Mouse (Mus musculus): ENCODE data around the gene Itprip. TPM values are rescaled to one million over a fixed set of nuclear protein-coding genes. Genes with fewer than 3 reads are reported as not detected.

The Itprip gene
- polyA plus RNA-seq, 1 experiment from 2014 or later, result 2.8 TPM

DNA sequence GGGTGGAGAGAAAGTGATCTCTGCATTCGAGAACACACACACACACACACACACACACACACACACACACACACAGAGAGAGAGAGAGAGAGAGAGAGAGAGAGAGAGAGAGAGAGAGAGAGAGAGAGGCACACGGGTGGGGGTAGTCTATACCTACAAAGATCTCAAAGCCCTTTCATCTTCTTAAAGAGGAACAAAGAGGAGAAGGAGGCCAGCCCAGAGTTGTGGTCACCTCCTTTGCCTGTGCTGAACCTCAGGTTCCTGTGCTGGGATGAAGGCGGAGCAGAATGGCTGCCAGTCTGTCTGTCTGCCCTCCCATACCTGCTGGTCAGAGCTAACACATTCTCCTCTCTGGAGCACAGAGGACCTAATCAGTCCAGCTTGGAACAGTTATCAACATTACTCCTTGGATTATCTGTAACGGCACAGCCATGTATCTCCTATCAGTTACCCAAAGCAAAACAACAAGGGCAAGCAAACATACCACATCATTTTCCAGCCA, 8.9 kb downstream of the Itprip start:
- no peak for ATAC-seq
- no peaks in the 10 kb centered on the region for H3K27me3 ChIP-seq (ENCODE audit: insufficient read depth, low read length)
- peaks cover 8% of the 10 kb centered on the region; the same call in 1 of the 2 replicates for H3K36me3 ChIP-seq (replicated peaks; ENCODE audit: insufficient read depth, low read length)
- peak overlapping the region; percentile 66 for H3K27ac ChIP-seq (ENCODE audit: low read depth)
- no peak for DNase-seq
- TF ChIP-seq EP300 (IDR thresholded peaks at IDR 0.05; ENCODE audit: low read depth) (no peak), CTCF (IDR thresholded peaks at IDR 0.05; ENCODE audit: low read depth) (no peak)
- H3K4me3 ChIP-seq (ENCODE audit: low read depth, low read length), result 0 out of 2 replicates have a peak overlapping the region, but pooled peaks have one; percentile 7
- H3K9ac ChIP-seq (replicated peaks), result no peak overlapping the region
- 19% methylated on average over 4 of the region's 4 CpGs for WGBS (ENCODE audit: insufficient replicate concordance)
- no peaks in the 10 kb centered on the region for H3K9me3 ChIP-seq (ENCODE audit: low read length)
- peaks cover 14% of the 10 kb centered on the region for H3K4me1 ChIP-seq (ENCODE audit: insufficient read depth)
- peak overlapping the region; percentile 53 for H3K4me2 ChIP-seq (ENCODE audit: low read depth, low read length)

GRCm38 (mm10) chr19:47909387-47910116, 9.5 kb downstream of the Itprip start:
- DNase-seq, result no peak
- peaks cover 8% of the 10 kb centered on the region; the same call in 1 of the 2 replicates for H3K36me3 ChIP-seq (replicated peaks; ENCODE audit: insufficient read depth, low read length)
- no peak overlapping the region for H3K9ac ChIP-seq (replicated peaks)
- H3K4me3 ChIP-seq (ENCODE audit: low read depth, low read length), result peak overlapping the region; percentile 7; the same call in 1 of the 2 replicates
- no peaks in the 10 kb centered on the region for H3K27me3 ChIP-seq (ENCODE audit: insufficient read depth, low read length)
- peak overlapping the region; percentile 53 for H3K4me2 ChIP-seq (ENCODE audit: low read depth, low read length)
- WGBS (ENCODE audit: insufficient replicate concordance), result 14% methylated on average over 10 of the region's 10 CpGs
- no peak for TF ChIP-seq CTCF (IDR thresholded peaks at IDR 0.05; ENCODE audit: low read depth)
- no peak for TF ChIP-seq EP300 (IDR thresholded peaks at IDR 0.05; ENCODE audit: low read depth)
- H3K27ac ChIP-seq (ENCODE audit: low read depth), result peak overlapping the region; percentile 62
- no peak for ATAC-seq
- H3K4me1 ChIP-seq (ENCODE audit: insufficient read depth), result peaks cover 16% of the 10 kb centered on the region
- no peaks in the 10 kb centered on the region for H3K9me3 ChIP-seq (ENCODE audit: low read length)

GRCm38 (mm10) chr19:47908961-47909371, 10.1 kb downstream of the Itprip start:
- Histone ChIP-seq H3K27ac (ENCODE audit: low read depth) (no peak overlapping the region), H3K9me3 (ENCODE audit: low read length) (no peaks in the 10 kb centered on the region), H3K4me2 (ENCODE audit: low read depth, low read length) (no peak overlapping the region; the same call in 1 of the 2 replicates), H3K36me3 (replicated peaks; ENCODE audit: insufficient read depth, low read length) (peaks cover 8% of the 10 kb centered on the region; the same call in 1 of the 2 replicates), H3K27me3 (ENCODE audit: insufficient read depth, low read length) (no peaks in the 10 kb centered on the region), H3K4me1 (ENCODE audit: insufficient read depth) (peaks cover 16% of the 10 kb centered on the region), H3K4me3 (ENCODE audit: low read depth, low read length) (no peak overlapping the region), H3K9ac (replicated peaks) (no peak overlapping the region)
- ATAC-seq (no peak), DNase-seq (no peak)
- no peak for TF ChIP-seq CTCF (IDR thresholded peaks at IDR 0.05; ENCODE audit: low read depth)
- no peak for TF ChIP-seq EP300 (IDR thresholded peaks at IDR 0.05; ENCODE audit: low read depth)
- WGBS (ENCODE audit: insufficient replicate concordance), result 32% methylated on average over 6 of the region's 6 CpGs

- H3K27me3 ChIP-seq (ENCODE audit: insufficient read depth, low read length), result no peaks in the 10 kb centered on the region
- TF ChIP-seq EP300 (IDR thresholded peaks at IDR 0.05; ENCODE audit: low read depth) (peak; percentile 43; the same call in 1 of the 2 replicates), CTCF (IDR thresholded peaks at IDR 0.05; ENCODE audit: low read depth) (no peak)
- WGBS (ENCODE audit: insufficient replicate concordance), result 84% methylated on average over 9 of the region's 9 CpGs
- ATAC-seq (0 out of 2 replicates have a peak, but pooled peaks have one; percentile 13), DNase-seq (no peak)
- H3K4me1 ChIP-seq (ENCODE audit: insufficient read depth), result peaks cover 18% of the 10 kb centered on the region
- H3K9me3 ChIP-seq (ENCODE audit: low read length), result no peaks in the 10 kb centered on the region
- no peak overlapping the region for H3K9ac ChIP-seq (replicated peaks)
- no peak overlapping the region for H3K4me3 ChIP-seq (ENCODE audit: low read depth, low read length)
- H3K27ac ChIP-seq (ENCODE audit: low read depth), result no peak overlapping the region
- no peak overlapping the region for H3K4me2 ChIP-seq (ENCODE audit: low read depth, low read length)
- H3K36me3 ChIP-seq (replicated peaks; ENCODE audit: insufficient read depth, low read length), result peaks cover 4% of the 10 kb centered on the region; the same call in 1 of the 2 replicates
Measured at GRCm38 (mm10) chr19:47907596-47907995, 11.5 kb downstream of the Itprip start.

GRCm38 (mm10) chr19:47905603-47906002, 13.5 kb downstream of the Itprip start:
- 65% methylated on average over 5 of the region's 5 CpGs for WGBS (ENCODE audit: insufficient replicate concordance)
- no peaks in the 10 kb centered on the region for H3K27me3 ChIP-seq (ENCODE audit: insufficient read depth, low read length)
- DNase-seq (peak; percentile 46), ATAC-seq (peak; percentile 34; the same call in 1 of the 2 replicates)
- H3K4me3 ChIP-seq (ENCODE audit: low read depth, low read length), result no peak overlapping the region
- H3K4me2 ChIP-seq (ENCODE audit: low read depth, low read length), result no peak overlapping the region
- H3K36me3 ChIP-seq (replicated peaks; ENCODE audit: insufficient read depth, low read length), result no peaks in the 10 kb centered on the region
- H3K9me3 ChIP-seq (ENCODE audit: low read length), result no peaks in the 10 kb centered on the region
- peaks cover 18% of the 10 kb centered on the region for H3K4me1 ChIP-seq (ENCODE audit: insufficient read depth)
- TF ChIP-seq CTCF (IDR thresholded peaks at IDR 0.05; ENCODE audit: low read depth) (no peak), EP300 (IDR thresholded peaks at IDR 0.05; ENCODE audit: low read depth) (no peak)
- H3K27ac ChIP-seq (ENCODE audit: low read depth), result peak overlapping the region; percentile 55
- H3K9ac ChIP-seq (replicated peaks), result no peak overlapping the region

DNA sequence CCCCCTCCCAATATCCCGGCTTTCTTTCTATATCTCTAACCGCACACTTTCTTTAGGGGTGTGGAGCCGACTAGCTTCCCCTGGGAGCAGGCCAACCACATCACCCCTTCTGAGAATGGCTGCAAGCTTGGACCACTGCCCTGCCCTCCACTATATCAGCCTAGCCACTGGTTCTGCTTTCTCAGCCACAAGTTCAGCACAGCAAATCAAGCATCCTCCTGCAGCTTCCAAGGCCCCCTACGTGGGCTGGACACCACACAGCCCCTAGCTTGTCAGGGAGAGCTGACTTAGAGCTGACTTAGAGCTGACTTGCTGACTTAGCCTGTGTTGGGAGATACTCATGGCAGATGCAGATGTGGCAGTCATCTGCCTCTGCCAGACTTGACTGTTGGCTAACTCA, 14.0 kb downstream of the Itprip start:
- no peaks in the 10 kb centered on the region for H3K9me3 ChIP-seq (ENCODE audit: low read length)
- no peaks in the 10 kb centered on the region for H3K36me3 ChIP-seq (replicated peaks; ENCODE audit: insufficient read depth, low read length)
- no peaks in the 10 kb centered on the region for H3K27me3 ChIP-seq (ENCODE audit: insufficient read depth, low read length)
- H3K4me3 ChIP-seq (ENCODE audit: low read depth, low read length), result no peak overlapping the region
- H3K4me1 ChIP-seq (ENCODE audit: insufficient read depth), result peaks cover 21% of the 10 kb centered on the region
- WGBS (ENCODE audit: insufficient replicate concordance), result 71% methylated on average over 4 of the region's 4 CpGs
- H3K27ac ChIP-seq (ENCODE audit: low read depth), result peak overlapping the region; percentile 55
- no peak overlapping the region for H3K9ac ChIP-seq (replicated peaks)
- DNase-seq, result no peak
- ATAC-seq, result no peak
- H3K4me2 ChIP-seq (ENCODE audit: low read depth, low read length), result no peak overlapping the region
- TF ChIP-seq EP300 (IDR thresholded peaks at IDR 0.05; ENCODE audit: low read depth), result no peak
- TF ChIP-seq CTCF (IDR thresholded peaks at IDR 0.05; ENCODE audit: low read depth), result no peak
